Mouse (Mus musculus) kidney, embryonic 14.5 days (tissue): Measurements from ENCODE around the gene Dhx8. TPM values are rescaled to one million over a fixed set of nuclear protein-coding genes. Genes with fewer than 3 reads are reported as not detected.

Experiments
- ATAC-seq: fragments of 200-750 bp; cut with Nextera tagmentation; 2 replicates; pipeline ENCODE4 v1.8.0; 2017; ENCODE audit warnings: moderate number of reproducible peaks, mild to moderate bottlenecking, moderate TSS enrichment, moderate library complexity; ENCODE audit not compliant: low FRiP score, low TSS enrichment
- H3K27ac ChIP-seq: fragments of 300-500 bp; sonication (generic); 2 replicates; pipeline ENCODE4 v1.5.1; 2014; ENCODE audit warnings: low read depth, mild to moderate bottlenecking, low read length, moderate library complexity, mixed read lengths
- H3K27me3 ChIP-seq: fragments of 300-500 bp; sonication (generic); 2 replicates; pipeline ENCODE4 v1.6.1; 2014; ENCODE audit warnings: mild to moderate bottlenecking, low read length; ENCODE audit not compliant: control insufficient read depth, insufficient read depth
- H3K36me3 ChIP-seq: fragments of 300-500 bp; sonication (generic); 2 replicates; pipeline ENCODE4 v1.6.1; 2014; ENCODE audit warnings: low read length, mixed read lengths; ENCODE audit not compliant: control insufficient read depth, insufficient read depth
- H3K4me1 ChIP-seq: fragments of 300-500 bp; sonication (generic); 2 replicates; pipeline ENCODE4 v1.6.1; 2014; ENCODE audit warnings: low read length, mixed read lengths; ENCODE audit not compliant: control insufficient read depth, insufficient read depth
- H3K4me2 ChIP-seq: fragments of 300-500 bp; sonication (generic); replicated peaks from 2 replicates; pipeline ENCODE4 v1.6.1; 2014; ENCODE audit warnings: low read depth, mild to moderate bottlenecking, low read length
- H3K4me3 ChIP-seq: fragments of 300-500 bp; sonication (generic); 2 replicates; pipeline ENCODE4 v1.5.1; 2014; ENCODE audit warnings: mild to moderate bottlenecking, low read length
- H3K9ac ChIP-seq: fragments of 300-500 bp; sonication (generic); 2 replicates; pipeline ENCODE4 v1.6.1; 2014; ENCODE audit warnings: low read depth, mild to moderate bottlenecking, low read length, moderate library complexity
- H3K9me3 ChIP-seq: fragments of 300-500 bp; sonication (generic); 2 replicates; pipeline ENCODE4 v1.6.1; 2016; ENCODE audit warnings: low read length; ENCODE audit not compliant: control insufficient read depth
- WGBS: fragments of 180-500 bp; shearing (Covaris S2); extraction: QIAGEN DNeasy Blood & Tissue Kit; methylation state at CpG from one replicate; pipeline ENCODE4 v1.1.7; 2014; 5-methylcytosine and 5-hydroxymethylcytosine counted together
- polyA plus RNA-seq: library from polyadenylated mRNA; unstranded; fragments of >200 nt; fragmentation: Nextera tagmentation; extraction: Ambion mirVana; gene quantifications from 2 replicates; pipeline ENCODE4 v1.2.1, GENCODE M21; 2014

The Dhx8 gene
- polyA plus RNA-seq, 1 experiment from 2014 or later: 38.1 TPM

- WGBS: 12% methylated on average over 23 of the region's 23 CpGs
- peaks cover 22% of the 10 kb centered on the region for H3K4me1 ChIP-seq
- H3K27me3 ChIP-seq: no peaks in the 10 kb centered on the region
- ATAC-seq: peak; percentile 46
- H3K4me3 ChIP-seq: no peak overlapping the region
- H3K9ac ChIP-seq: peak overlapping the region; percentile 23; the same call in 1 of the 2 replicates
- H3K9me3 ChIP-seq: no peaks in the 10 kb centered on the region
- H3K27ac ChIP-seq: peak overlapping the region; percentile 79; the same call in 1 of the 2 replicates
- peak overlapping the region; percentile 19; the same call in 1 of the 2 replicates for H3K4me2 ChIP-seq
- H3K36me3 ChIP-seq: no peaks in the 10 kb centered on the region
Measured at GRCm38 (mm10) chr11:101814375-101815102, 81.8 kb downstream of the Dhx8 start.

- Histone ChIP-seq H3K4me2 (peak overlapping the region; percentile 19), H3K9ac (0 out of 2 replicates have a peak overlapping the region, but pooled peaks have one; percentile 23), H3K4me1 (peaks cover 21% of the 10 kb centered on the region), H3K27ac (peak overlapping the region; percentile 79; the same call in 1 of the 2 replicates), H3K4me3 (no peak overlapping the region), H3K9me3 (no peaks in the 10 kb centered on the region), H3K36me3 (no peaks in the 10 kb centered on the region), H3K27me3 (no peaks in the 10 kb centered on the region)
- ATAC-seq: peak; percentile 61
- WGBS: 5% methylated on average over 22 of the region's 22 CpGs
Measured at GRCm38 (mm10) chr11:101815103-101816085, 82.7 kb downstream of the Dhx8 start.

Other genes with a start within 250 kb of the Dhx8 start
- gene Brca1, start 181.0 kb upstream of the Dhx8 start, polyA plus RNA-seq: 8.7 and 22.0 TPM in 2 replicates
- 30.8 and 63.9 TPM in 2 replicates for gene Nbr1, start 180.8 kb upstream of the Dhx8 start, polyA plus RNA-seq
- 3.8 and 4.8 TPM in 2 replicates for gene Tmem106a, start 150.7 kb upstream of the Dhx8 start, polyA plus RNA-seq
- not detected in 2 replicates for gene Gm11634, start 133.7 kb upstream of the Dhx8 start, polyA plus RNA-seq
- gene Rdm1, start 105.7 kb upstream of the Dhx8 start, polyA plus RNA-seq: 31.6 and 35.8 TPM in 2 replicates
- gene Arl4d, start 67.4 kb upstream of the Dhx8 start, polyA plus RNA-seq: 2.4 and 2.8 TPM in 2 replicates
- gene Etv4, start 52.5 kb downstream of the Dhx8 start, polyA plus RNA-seq: 47.9 and 52.9 TPM in 2 replicates
- 12.7 and 15.6 TPM in 2 replicates for gene Meox1, start 161.5 kb downstream of the Dhx8 start, polyA plus RNA-seq
- 0.09 and 0.73 TPM in 2 replicates for gene Sost, start 234.1 kb downstream of the Dhx8 start, polyA plus RNA-seq